Mouse (Mus musculus): ENCODE measurements around the gene Ccdc141. TPM values are rescaled to one million over a fixed set of nuclear protein-coding genes. Genes with fewer than 3 reads are reported as not detected.
A peak's percentile ranks its signal among the peaks of the same experiment; 100 is the strongest.

Ccdc141 gene
- polyA plus RNA-seq, 1 experiment from 2014 or later, result 6.9 TPM

DNA sequence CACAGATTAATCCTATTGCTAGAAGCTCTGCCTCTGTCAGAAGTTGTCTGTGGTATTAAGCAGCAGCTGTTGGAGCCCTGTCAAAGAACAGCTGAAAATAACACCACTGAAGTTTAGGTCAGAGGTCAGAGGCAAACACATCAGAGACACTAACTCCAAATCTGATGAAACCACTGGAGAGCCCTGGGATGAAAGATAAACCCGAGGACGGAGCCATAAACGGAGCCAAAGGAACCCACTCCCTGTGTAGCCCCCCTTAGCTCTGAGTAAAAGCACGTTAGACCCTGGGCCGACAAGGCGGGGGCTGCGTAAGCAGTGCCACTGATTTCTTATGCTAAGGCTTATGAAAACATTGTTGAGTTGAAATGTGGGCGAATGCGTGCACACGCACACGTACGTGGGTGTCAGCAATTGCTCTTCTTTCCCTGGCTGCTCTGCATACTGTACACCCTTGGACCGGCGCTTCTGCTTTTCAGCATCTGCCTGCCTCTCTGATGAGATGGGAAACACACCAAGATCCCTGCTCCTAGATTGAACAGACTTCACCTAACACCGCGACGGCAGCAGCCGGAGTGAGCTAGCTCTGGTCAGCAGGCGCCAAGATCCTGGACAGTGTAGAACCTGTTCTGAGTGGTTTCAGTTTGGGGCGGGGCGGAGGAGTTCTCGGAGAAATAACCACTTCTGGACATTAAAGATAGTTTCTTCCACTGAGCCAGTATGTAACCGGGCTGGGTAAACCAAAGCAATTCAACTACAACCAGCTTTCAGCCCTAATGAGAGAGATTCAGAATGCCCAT lies 1.2 kb upstream of the Ccdc141 start:
- DNase-seq, result peak; percentile 46

DNA sequence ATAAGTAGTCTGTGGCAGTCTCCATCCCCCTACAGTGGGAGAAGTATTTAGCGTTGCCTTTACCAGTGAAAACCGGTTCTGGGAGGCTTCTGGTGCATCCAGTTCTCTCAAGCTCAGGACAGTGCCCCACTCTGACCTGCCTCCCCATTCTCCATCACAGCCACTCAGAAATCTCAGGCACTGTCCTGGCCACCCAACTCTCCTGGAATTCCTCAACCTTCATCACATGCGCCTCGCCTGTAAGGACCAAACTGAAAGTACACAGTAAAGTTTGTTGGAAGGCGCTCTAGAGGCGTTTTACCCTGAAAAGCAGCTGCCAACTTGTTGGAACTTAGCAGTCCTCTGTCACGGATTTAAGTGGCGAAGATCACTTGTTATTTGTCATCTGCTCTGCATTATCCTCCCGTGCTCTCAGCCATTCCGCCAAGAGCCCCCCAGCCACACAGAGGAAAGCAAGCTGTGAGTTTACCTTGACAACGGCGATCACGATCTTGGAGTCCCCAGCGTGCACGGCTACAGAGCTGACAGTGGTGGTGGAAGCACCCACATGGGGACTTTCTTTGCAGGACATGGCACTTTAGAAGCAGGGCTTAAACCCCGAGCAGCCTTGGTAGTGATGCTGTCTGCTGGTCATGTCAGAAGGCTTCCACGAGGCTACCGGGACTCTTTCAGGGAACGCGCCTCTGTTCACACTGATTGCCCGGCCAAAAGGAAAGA lies 362 bp downstream of the Ccdc141 start:
- ATAC-seq (ENCODE audit: low FRiP score, low TSS enrichment) (0 out of 2 replicates have a peak, but pooled peaks have one; percentile 35), DNase-seq (peak; percentile 44)
- H3K4me2 ChIP-seq (ENCODE audit: low read length), result peak overlapping the region; percentile 57
- no peaks in the 10 kb centered on the region for H3K36me3 ChIP-seq (ENCODE audit: control insufficient read depth, insufficient read depth, low read length)
- H3K4me3 ChIP-seq (replicated peaks; ENCODE audit: low read depth, low read length), result peak overlapping the region; percentile 28
- WGBS, result 3% methylated on average over 21 of the region's 21 CpGs
- peaks cover 26% of the 10 kb centered on the region for H3K4me1 ChIP-seq (ENCODE audit: control insufficient read depth, insufficient read depth, low read length)
- H3K27me3 ChIP-seq (ENCODE audit: control insufficient read depth, insufficient read depth, low read length), result no peaks in the 10 kb centered on the region
- no peaks in the 10 kb centered on the region for H3K9me3 ChIP-seq (ENCODE audit: control insufficient read depth, low read length)
- peak overlapping the region; percentile 31; the same call in 1 of the 2 replicates for H3K9ac ChIP-seq (replicated peaks; ENCODE audit: low read length)
- H3K27ac ChIP-seq (replicated peaks; ENCODE audit: low read depth, low read length), result no peak overlapping the region

More for the DNA sequence above, 1.2 kb upstream of the Ccdc141 start:
- H3K4me3 ChIP-seq (replicated peaks; ENCODE audit: low read depth, low read length), result no peak overlapping the region
- H3K9ac ChIP-seq (replicated peaks; ENCODE audit: low read length), result 0 out of 2 replicates have a peak overlapping the region, but pooled peaks have one; percentile 2
- H3K27me3 ChIP-seq (ENCODE audit: control insufficient read depth, insufficient read depth, low read length), result no peaks in the 10 kb centered on the region
- peak overlapping the region; percentile 35 for H3K4me2 ChIP-seq (ENCODE audit: low read length)
- peaks cover 26% of the 10 kb centered on the region for H3K4me1 ChIP-seq (ENCODE audit: control insufficient read depth, insufficient read depth, low read length)
- peak overlapping the region; percentile 15; the same call in 1 of the 2 replicates for H3K27ac ChIP-seq (replicated peaks; ENCODE audit: low read depth, low read length)
- H3K9me3 ChIP-seq (ENCODE audit: control insufficient read depth, low read length), result no peaks in the 10 kb centered on the region
- 34% methylated on average over 23 of the region's 23 CpGs for WGBS
- no peaks in the 10 kb centered on the region for H3K36me3 ChIP-seq (ENCODE audit: control insufficient read depth, insufficient read depth, low read length)
- peak; percentile 35; the same call in 1 of the 2 replicates for ATAC-seq (ENCODE audit: low FRiP score, low TSS enrichment)

DNA sequence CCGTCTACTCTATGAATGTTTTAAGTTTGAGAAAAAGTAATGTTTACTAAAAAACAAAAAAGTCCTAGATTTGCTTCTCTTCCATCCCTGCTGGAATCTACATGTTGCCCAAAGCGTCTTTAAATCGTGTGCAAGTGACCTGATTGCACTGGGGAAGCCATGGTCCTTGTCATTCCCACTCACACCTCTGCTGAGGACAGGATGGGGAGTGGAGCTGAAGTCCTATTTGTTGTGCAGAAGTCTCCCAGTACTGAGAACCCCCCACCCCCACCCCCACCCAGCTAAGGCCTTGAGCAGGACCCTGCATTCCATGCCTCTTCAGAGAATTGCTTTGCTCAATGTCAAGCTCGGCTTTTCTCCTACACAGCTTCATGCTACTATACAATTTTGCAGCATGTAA lies 1.2 kb downstream of the Ccdc141 start:
- DNase-seq (no peak), ATAC-seq (ENCODE audit: low FRiP score, low TSS enrichment) (no peak)
- WGBS, result 76% methylated on average over 4 of the region's 4 CpGs
- no peaks in the 10 kb centered on the region for H3K27me3 ChIP-seq (ENCODE audit: control insufficient read depth, insufficient read depth, low read length)
- H3K4me3 ChIP-seq (replicated peaks; ENCODE audit: low read depth, low read length), result no peak overlapping the region
- no peak overlapping the region for H3K4me2 ChIP-seq (ENCODE audit: low read length)
- H3K27ac ChIP-seq (replicated peaks; ENCODE audit: low read depth, low read length), result no peak overlapping the region
- no peaks in the 10 kb centered on the region for H3K9me3 ChIP-seq (ENCODE audit: control insufficient read depth, low read length)
- no peaks in the 10 kb centered on the region for H3K36me3 ChIP-seq (ENCODE audit: control insufficient read depth, insufficient read depth, low read length)
- H3K4me1 ChIP-seq (ENCODE audit: control insufficient read depth, insufficient read depth, low read length), result peaks cover 26% of the 10 kb centered on the region
- H3K9ac ChIP-seq (replicated peaks; ENCODE audit: low read length), result no peak overlapping the region

DNA sequence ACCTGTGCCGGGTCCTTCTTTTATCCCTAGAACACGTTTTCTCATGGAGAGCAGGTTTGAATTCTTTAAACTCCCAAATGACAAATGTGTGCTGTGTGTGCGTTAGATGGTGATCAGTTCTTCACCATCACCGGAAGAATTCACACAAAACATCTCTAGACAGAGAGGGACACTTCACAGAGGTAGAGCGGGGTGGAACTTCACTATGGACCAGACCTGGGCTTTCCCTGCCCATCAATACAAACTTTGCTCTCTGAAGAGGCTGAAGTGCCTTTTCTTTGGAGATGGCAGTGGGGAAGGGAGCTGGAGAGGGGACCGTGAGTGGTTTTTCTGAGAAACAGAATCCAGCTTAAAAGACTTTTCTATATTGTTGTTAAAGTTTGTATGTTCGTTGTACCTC lies 1.7 kb downstream of the Ccdc141 start:
- no peaks in the 10 kb centered on the region for H3K9me3 ChIP-seq (ENCODE audit: control insufficient read depth, low read length)
- H3K4me2 ChIP-seq (ENCODE audit: low read length), result no peak overlapping the region
- no peak overlapping the region for H3K4me3 ChIP-seq (replicated peaks; ENCODE audit: low read depth, low read length)
- ATAC-seq (ENCODE audit: low FRiP score, low TSS enrichment) (no peak), DNase-seq (no peak)
- 93% methylated on average over 7 of the region's 7 CpGs for WGBS
- H3K9ac ChIP-seq (replicated peaks; ENCODE audit: low read length), result no peak overlapping the region
- H3K36me3 ChIP-seq (ENCODE audit: control insufficient read depth, insufficient read depth, low read length), result no peaks in the 10 kb centered on the region
- H3K4me1 ChIP-seq (ENCODE audit: control insufficient read depth, insufficient read depth, low read length), result peaks cover 26% of the 10 kb centered on the region
- no peak overlapping the region for H3K27ac ChIP-seq (replicated peaks; ENCODE audit: low read depth, low read length)
- no peaks in the 10 kb centered on the region for H3K27me3 ChIP-seq (ENCODE audit: control insufficient read depth, insufficient read depth, low read length)

DNA sequence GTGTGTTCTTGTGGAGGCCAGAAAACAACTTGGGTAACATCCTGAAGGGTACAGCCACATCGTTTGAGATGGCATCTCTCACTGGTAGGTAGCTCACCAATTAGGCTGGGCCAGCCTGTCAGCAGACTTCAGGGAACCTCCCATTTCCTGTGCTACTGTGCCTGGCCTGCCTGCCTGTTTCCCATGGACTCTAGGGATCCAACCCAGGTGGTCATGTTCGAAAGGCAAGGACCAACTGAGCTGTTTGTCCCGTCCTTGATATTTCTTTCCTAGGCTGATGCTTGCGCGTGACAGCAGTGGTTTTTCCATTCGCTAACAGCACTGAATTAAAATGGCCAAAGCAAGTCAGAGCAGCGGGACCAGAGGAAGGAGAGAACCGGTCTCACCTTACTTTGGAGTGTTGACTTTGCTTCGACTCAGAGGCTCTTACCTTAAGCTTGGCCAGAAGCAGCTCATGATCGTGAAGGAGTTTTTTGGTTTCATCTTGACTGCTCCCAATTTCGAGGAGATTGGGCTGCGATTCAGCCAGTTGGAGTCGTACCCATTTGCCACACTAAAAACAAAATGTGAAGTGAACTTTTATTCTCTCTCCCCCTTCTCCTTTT lies 2.3 kb downstream of the Ccdc141 start:
- Histone ChIP-seq H3K4me1 (ENCODE audit: control insufficient read depth, insufficient read depth, low read length) (peaks cover 26% of the 10 kb centered on the region), H3K9ac (replicated peaks; ENCODE audit: low read length) (no peak overlapping the region), H3K36me3 (ENCODE audit: control insufficient read depth, insufficient read depth, low read length) (no peaks in the 10 kb centered on the region), H3K4me3 (replicated peaks; ENCODE audit: low read depth, low read length) (no peak overlapping the region), H3K9me3 (ENCODE audit: control insufficient read depth, low read length) (no peaks in the 10 kb centered on the region), H3K4me2 (ENCODE audit: low read length) (no peak overlapping the region), H3K27ac (replicated peaks; ENCODE audit: low read depth, low read length) (no peak overlapping the region), H3K27me3 (ENCODE audit: control insufficient read depth, insufficient read depth, low read length) (no peaks in the 10 kb centered on the region)
- ATAC-seq (ENCODE audit: low FRiP score, low TSS enrichment) (no peak), DNase-seq (no peak)
- WGBS, result 92% methylated on average over 13 of the region's 13 CpGs

DNA sequence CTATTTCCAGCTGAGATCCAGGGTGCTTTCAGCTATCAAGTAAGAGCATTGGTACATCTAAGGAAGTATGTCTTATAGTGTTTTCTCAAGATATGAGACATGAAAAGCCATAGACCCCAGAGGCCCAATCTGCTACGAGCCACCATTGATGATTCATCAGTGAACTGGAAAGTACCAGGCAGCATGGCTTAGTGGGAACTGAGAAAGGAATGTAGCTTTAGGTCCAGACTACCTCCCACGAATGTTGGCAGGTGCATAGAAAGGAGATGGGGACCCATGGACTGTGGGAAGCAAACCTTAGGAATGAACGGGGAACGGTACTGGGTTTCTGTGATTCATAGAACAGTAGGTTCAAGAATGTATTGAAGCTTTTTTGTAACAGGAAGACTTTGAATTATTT lies 4.1 kb downstream of the Ccdc141 start:
- no peaks in the 10 kb centered on the region for H3K27me3 ChIP-seq (ENCODE audit: control insufficient read depth, insufficient read depth, low read length)
- no peak overlapping the region for H3K27ac ChIP-seq (replicated peaks; ENCODE audit: low read depth, low read length)
- ATAC-seq (ENCODE audit: low FRiP score, low TSS enrichment), result no peak
- H3K4me3 ChIP-seq (replicated peaks; ENCODE audit: low read depth, low read length), result no peak overlapping the region
- 88% methylated on average over 4 of the region's 4 CpGs for WGBS
- DNase-seq, result no peak
- peaks cover 14% of the 10 kb centered on the region; the same call in 1 of the 2 replicates for H3K4me1 ChIP-seq (ENCODE audit: control insufficient read depth, insufficient read depth, low read length)
- H3K9ac ChIP-seq (replicated peaks; ENCODE audit: low read length), result no peak overlapping the region
- no peak overlapping the region for H3K4me2 ChIP-seq (ENCODE audit: low read length)
- no peaks in the 10 kb centered on the region for H3K36me3 ChIP-seq (ENCODE audit: control insufficient read depth, insufficient read depth, low read length)
- no peaks in the 10 kb centered on the region for H3K9me3 ChIP-seq (ENCODE audit: control insufficient read depth, low read length)

DNA sequence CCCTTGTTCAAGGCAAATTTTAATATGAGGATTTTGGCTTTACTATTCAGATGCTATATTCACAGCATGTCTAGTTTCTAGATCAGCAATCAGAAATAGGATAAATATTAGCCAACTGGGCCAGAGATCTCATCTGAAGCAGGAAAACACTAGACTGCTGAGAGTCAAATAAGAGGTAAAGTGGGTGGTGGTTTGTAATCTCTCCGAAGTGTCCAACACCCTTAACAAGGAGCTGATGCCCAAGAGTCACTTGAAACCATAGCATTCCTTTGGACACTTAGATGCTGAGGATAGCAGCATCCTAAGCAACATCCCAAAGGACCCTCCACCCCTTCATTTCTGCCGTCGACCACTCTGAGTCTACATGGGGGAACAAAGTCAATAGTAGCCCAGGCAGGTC lies 5.8 kb downstream of the Ccdc141 start:
- Histone ChIP-seq H3K27me3 (ENCODE audit: control insufficient read depth, insufficient read depth, low read length) (no peaks in the 10 kb centered on the region), H3K36me3 (ENCODE audit: control insufficient read depth, insufficient read depth, low read length) (no peaks in the 10 kb centered on the region), H3K9me3 (ENCODE audit: control insufficient read depth, low read length) (no peaks in the 10 kb centered on the region), H3K27ac (replicated peaks; ENCODE audit: low read depth, low read length) (no peak overlapping the region), H3K4me3 (replicated peaks; ENCODE audit: low read depth, low read length) (no peak overlapping the region), H3K4me2 (ENCODE audit: low read length) (no peak overlapping the region), H3K4me1 (ENCODE audit: control insufficient read depth, insufficient read depth, low read length) (peaks cover under 1% of the 10 kb centered on the region; the same call in 1 of the 2 replicates), H3K9ac (replicated peaks; ENCODE audit: low read length) (no peak overlapping the region)
- no peak for DNase-seq
- 86% methylated on average over 3 of the region's 3 CpGs for WGBS
- no peak for ATAC-seq (ENCODE audit: low FRiP score, low TSS enrichment)

DNA sequence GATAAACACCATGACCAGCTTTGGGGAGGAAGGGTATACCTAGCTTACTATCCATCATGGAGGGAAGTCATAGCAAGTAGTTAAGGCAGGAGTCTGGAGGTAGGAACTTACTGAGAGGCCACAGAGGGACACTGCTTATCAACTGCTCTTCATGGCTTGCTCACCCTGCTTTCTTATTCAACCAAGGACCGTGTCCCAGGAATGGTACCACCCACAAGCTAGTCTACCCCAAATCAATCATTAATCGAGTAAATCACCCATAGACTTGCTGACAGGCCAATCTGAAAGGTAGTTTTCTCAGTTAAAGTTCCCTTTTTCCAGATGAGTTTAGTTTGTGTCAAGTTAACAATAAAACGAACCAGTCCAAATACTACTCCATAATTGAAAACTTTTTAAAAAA lies 7.1 kb downstream of the Ccdc141 start:
- H3K9ac ChIP-seq (replicated peaks; ENCODE audit: low read length), result no peak overlapping the region
- WGBS, result 90% methylated on average over 3 of the region's 3 CpGs
- no peaks in the 10 kb centered on the region for H3K9me3 ChIP-seq (ENCODE audit: control insufficient read depth, low read length)
- no peaks in the 10 kb centered on the region for H3K27me3 ChIP-seq (ENCODE audit: control insufficient read depth, insufficient read depth, low read length)
- ATAC-seq (ENCODE audit: low FRiP score, low TSS enrichment), result no peak
- no peaks in the 10 kb centered on the region for H3K36me3 ChIP-seq (ENCODE audit: control insufficient read depth, insufficient read depth, low read length)
- H3K4me1 ChIP-seq (ENCODE audit: control insufficient read depth, insufficient read depth, low read length), result no peaks in the 10 kb centered on the region
- H3K27ac ChIP-seq (replicated peaks; ENCODE audit: low read depth, low read length), result no peak overlapping the region
- no peak overlapping the region for H3K4me2 ChIP-seq (ENCODE audit: low read length)
- H3K4me3 ChIP-seq (replicated peaks; ENCODE audit: low read depth, low read length), result no peak overlapping the region
- no peak for DNase-seq

All from midbrain, embryonic 14.5 days (tissue).